Mouse (Mus musculus): Measurements from ENCODE around the gene Gm11937.

The Gm11937 gene

DNA sequence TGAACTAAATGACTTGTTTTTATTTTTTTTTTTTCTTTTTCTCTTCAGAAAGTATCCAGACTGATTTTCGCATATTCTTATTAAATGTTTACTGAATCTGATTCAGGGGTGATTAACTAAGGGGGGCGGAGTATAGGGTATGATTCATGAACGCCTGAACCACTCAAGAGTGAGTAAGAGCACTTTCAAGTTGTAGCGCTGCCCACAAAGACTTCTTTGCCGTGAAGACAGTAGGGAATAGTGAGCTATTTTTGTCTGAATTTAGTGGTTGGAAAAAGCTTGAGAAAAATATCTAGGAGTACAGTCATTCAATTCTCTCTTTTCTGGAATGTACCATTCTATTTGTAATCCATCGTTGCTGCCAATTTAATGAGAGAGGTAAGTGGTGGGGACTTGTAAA, 28.4 kb downstream of the Gm11937 start:
- no peak for DNase-seq (ENCODE audit: low spot score)

DNA sequence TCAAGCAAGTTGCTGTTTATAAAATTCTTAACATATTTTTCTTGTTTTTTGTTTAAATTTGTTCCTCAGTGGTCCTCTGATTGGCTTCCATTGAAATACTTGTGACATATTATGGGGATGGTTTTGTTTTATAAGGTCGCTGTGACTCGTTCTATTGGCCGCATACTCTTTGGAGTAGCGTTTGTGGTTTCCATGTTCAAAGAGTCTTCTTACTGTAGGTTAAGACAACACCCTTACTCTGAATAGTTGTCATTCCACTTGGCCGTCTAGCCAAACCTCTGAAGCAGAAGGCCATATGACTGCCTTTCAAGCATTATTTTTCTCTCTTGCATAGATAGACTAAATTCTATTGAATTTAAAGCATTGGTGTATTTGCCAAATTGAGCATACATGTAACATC, 28.9 kb downstream of the Gm11937 start:
- no peak for DNase-seq (ENCODE audit: low spot score)

DNA sequence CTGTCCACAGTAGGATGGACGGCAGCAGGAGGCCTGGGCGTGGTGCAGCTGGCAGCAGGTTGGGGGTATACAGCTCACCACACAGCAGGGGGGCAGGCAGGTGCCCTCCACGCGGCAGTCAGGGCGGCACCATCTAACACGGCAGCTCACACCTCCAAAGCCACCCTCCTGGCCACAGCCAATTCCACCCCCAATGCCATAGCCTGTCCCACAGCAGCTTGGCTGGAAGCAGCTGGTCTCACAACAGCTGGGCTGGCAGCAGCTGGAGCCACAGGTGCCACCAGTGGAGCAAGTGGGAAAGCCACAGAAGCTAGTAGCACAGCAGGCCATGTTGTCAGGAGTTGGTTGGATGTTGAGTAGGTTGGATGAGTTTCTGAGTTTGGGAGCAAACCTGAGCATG, 29.4 kb downstream of the Gm11937 start, which contains the start of gene Krtap1-5:
Gene Krtap1-5 (minus strand): TSS at position 381 of the 400 bp plus-strand sequence.
- DNase-seq (ENCODE audit: low spot score): no peak

DNA sequence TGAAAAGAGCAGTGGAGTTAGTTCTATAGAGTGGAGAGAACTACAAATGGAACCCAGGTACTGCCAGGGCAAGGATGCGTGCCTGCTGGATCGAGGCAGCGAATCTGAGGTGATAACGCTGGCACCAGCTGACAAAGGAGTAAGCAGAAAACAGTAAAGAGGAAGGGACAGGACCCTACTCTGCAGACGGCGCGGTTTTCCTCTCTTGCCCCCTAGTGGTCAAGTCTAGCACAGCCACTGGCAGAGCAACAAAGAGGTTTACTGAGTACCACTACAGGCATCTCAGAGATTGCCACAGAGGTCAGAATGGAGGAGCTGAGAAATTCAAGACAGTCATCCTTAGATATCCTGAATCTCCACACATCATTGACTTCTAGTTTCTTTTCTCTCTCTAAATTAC, 35.9 kb downstream of the Gm11937 start:
- DNase-seq (ENCODE audit: low spot score): peak; percentile 55

DNA sequence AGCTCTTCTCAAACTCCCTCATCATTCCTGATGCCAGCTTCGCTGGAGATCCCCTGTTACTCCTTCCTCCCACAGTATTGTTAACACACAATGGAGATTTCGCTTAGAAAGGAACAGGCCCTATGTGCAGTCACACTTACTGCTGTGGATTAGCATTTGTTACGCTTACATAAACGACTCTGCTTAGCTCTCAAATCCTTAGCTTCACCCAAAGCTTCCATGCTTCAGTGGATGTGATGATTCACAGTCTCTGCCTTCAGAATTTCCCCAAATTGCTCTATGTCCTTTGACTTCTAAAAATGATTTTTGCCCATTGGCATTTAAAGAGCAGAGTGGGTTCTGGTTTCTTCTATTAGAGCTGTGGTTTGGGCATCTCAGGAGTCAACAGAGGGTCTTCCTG, 36.8 kb downstream of the Gm11937 start:
- DNase-seq (ENCODE audit: low spot score): no peak

DNA sequence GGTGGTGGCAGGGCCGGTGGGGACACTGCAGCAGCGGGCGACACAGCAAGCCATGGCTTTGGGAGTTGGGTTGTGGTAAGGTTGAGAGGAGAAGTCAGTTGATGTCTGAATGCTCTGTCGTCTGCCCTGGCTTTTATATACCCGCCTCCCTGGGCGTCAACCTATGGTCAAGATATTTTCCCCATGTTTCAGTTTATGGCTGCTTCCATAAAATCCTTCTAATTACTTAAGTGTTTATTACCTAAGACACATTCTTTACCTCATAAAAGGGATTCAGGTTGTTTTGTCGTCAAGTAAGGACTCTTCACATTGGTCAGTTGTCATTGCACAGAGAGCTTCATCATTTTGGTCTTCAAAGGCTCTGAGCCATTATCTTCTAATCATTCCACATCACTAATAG, 43.5 kb downstream of the Gm11937 start, which contains the start of gene Krtap3-1:
Gene Krtap3-1 (minus strand): TSS at position 101 of the 400 bp plus-strand sequence.
- DNase-seq (ENCODE audit: low spot score): no peak

DNA sequence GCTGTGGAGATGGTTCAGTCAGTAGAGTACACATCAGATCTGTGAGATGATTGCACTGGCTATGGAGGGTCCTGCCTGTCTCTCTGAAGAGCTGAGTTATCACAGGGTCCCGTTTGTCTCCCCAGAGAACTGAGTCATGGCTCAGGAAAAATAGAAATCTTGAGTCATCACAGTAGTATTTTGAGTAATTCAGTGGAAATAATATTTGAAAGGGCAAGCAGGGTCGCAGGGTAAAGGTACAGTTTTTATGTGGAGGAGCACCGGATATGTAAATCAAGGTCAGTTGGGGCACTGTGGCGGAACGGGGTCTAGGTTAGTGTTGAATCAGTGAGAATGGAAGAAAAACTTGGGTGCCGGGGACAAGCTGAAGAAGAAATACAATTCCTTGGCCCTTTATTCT, 47.4 kb downstream of the Gm11937 start:
- DNase-seq (ENCODE audit: low spot score): no peak

Measured in layer of hippocampus, adult 9-10 months (tissue).